Mouse (Mus musculus) heart, embryonic 12.5 days (tissue): ENCODE results near the gene Map3k14. TPM values are rescaled to one million over a fixed set of nuclear protein-coding genes. Genes with fewer than 3 reads are reported as not detected.

Experiments
- ATAC-seq: fragments of 200-750 bp; cut with Nextera tagmentation; 2 replicates; pipeline ENCODE4 v1.8.0; 2017; ENCODE audit warnings: moderate TSS enrichment, moderate library complexity; ENCODE audit not compliant: insufficient number of reproducible peaks, low FRiP score
- H3K27ac ChIP-seq: fragments of 300-500 bp; sonication (generic); 2 replicates; pipeline ENCODE4 v1.5.1; 2016; ENCODE audit warnings: mild to moderate bottlenecking, moderate library complexity; ENCODE audit not compliant: poor library complexity, severe bottlenecking
- H3K27me3 ChIP-seq: fragments of 300-500 bp; sonication (generic); replicated peaks from 2 replicates; pipeline ENCODE4 v1.6.1; 2016; ENCODE audit warnings: mild to moderate bottlenecking, moderate library complexity
- H3K36me3 ChIP-seq: fragments of 300-500 bp; sonication (generic); 2 replicates; pipeline ENCODE4 v1.6.1; 2016; ENCODE audit warnings: mild to moderate bottlenecking, moderate library complexity
- H3K4me1 ChIP-seq: fragments of 300-500 bp; sonication (generic); replicated peaks from 2 replicates; pipeline ENCODE4 v1.6.1; 2016; ENCODE audit warnings: mild to moderate bottlenecking
- H3K4me2 ChIP-seq: fragments of 300-500 bp; sonication (generic); 2 replicates; pipeline ENCODE4 v1.6.1; 2016; ENCODE audit warnings: mild to moderate bottlenecking, moderate library complexity
- H3K4me3 ChIP-seq: fragments of 300-500 bp; sonication (generic); 2 replicates; pipeline ENCODE4 v1.5.1; 2016; ENCODE audit warnings: mild to moderate bottlenecking
- H3K9ac ChIP-seq: fragments of 300-500 bp; sonication (generic); 2 replicates; pipeline ENCODE4 v1.6.1; 2016; ENCODE audit warnings: mild to moderate bottlenecking, moderate library complexity
- H3K9me3 ChIP-seq: fragments of 300-500 bp; sonication (generic); replicated peaks from 2 replicates; pipeline ENCODE4 v1.6.1; 2016; ENCODE audit warnings: mild to moderate bottlenecking, moderate library complexity
- WGBS: fragments of 180-500 bp; shearing (Covaris S2); methylation state at CpG from one replicate; pipeline ENCODE4 v1.1.7; 2016; 5-methylcytosine and 5-hydroxymethylcytosine counted together
- polyA plus RNA-seq: library from polyadenylated mRNA; unstranded; fragments of >200 nt; fragmentation: Nextera tagmentation; extraction: Ambion mirVana; gene quantifications from 2 replicates; pipeline ENCODE4 v1.2.1, GENCODE M21; 2016

Gene Map3k14
- polyA plus RNA-seq, 1 experiment from 2014 or later = 2.0 TPM

DNA sequence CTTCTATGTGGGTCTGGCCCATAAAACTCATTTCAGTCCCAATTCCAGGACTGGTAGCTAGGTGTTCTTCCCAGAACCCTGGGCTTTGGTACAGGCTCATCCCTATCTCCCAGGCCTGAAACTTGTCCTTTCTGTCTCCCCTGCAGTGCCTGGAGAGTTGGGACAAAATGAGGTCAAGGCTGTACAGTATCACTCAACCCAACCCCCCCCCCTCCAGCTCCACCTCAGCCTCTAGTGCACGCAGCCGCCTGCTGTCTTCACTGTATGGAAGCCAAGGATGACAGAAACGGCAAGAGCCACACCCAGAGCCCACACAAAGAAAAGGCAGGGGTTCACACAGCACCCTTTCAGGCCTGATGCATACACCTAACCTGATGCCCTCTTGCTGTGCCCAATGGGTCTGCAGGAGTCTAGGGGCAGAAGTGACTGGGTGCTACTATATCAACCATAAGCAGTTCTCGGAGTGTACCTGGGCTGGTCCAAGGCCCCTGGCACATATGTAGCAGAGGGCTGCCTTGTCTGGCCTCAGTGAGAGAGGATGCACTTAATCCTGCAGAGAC, 20.5 kb downstream of the Map3k14 start:
- Histone ChIP-seq H3K27ac (peak overlapping the region; percentile 61), H3K36me3 (no peaks in the 10 kb centered on the region), H3K9ac (0 out of 2 replicates have a peak overlapping the region, but pooled peaks have one; percentile 15), H3K4me3 (no peak overlapping the region), H3K9me3 (no peaks in the 10 kb centered on the region), H3K4me1 (peaks cover 45% of the 10 kb centered on the region), H3K4me2 (peak overlapping the region; percentile 7; the same call in 1 of the 2 replicates), H3K27me3 (no peaks in the 10 kb centered on the region)
- no peak; the same call in 1 of the 2 replicates for ATAC-seq
- 33% methylated on average over 4 of the region's 4 CpGs for WGBS

DNA sequence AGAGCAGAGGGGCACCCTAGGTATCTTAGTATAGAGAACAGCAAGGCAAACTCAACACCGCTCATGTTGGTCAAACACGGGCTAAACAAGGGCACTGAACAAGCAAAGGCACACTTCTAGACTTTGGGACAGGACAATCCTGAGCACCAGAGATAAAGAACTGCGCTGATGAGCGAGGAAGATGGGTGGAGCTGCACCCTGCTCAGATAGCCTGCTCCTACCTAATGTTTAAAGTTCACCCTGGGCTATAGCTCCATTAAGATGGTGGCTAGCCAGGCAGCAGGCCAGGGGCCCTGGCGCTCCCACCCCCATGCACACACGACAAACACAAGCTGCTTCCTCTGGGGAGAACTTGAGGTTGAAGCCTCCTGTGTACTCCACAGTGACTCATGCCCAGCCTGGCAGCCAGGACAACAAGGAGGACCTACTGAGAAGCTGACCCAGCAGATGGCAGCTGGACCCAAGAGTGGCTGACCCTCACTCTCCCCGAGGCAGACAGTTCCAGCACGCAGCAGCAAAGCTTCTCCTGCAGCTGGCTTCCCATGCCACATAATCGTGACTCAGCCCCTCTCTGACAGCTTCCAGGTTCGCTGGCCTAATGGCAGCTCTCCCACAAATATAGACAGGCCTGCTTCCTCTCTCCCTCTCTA, 21.1 kb downstream of the Map3k14 start:
- Histone ChIP-seq H3K4me1 (peaks cover 46% of the 10 kb centered on the region), H3K9me3 (no peaks in the 10 kb centered on the region), H3K9ac (0 out of 2 replicates have a peak overlapping the region, but pooled peaks have one; percentile 15), H3K36me3 (no peaks in the 10 kb centered on the region), H3K4me2 (peak overlapping the region; percentile 7; the same call in 1 of the 2 replicates), H3K4me3 (no peak overlapping the region), H3K27me3 (no peaks in the 10 kb centered on the region), H3K27ac (peak overlapping the region; percentile 61)
- 59% methylated on average over 10 of the region's 10 CpGs for whole genome bisulfite sequencing
- ATAC-seq = no peak; the same call in 1 of the 2 replicates

- H3K4me3 ChIP-seq = no peak overlapping the region
- no peak overlapping the region for H3K9ac ChIP-seq
- no peak overlapping the region for H3K4me2 ChIP-seq
- WGBS = 80% methylated on average over 4 of the region's 4 CpGs
- H3K27ac ChIP-seq = no peak overlapping the region
- no peaks in the 10 kb centered on the region for H3K27me3 ChIP-seq
- no peaks in the 10 kb centered on the region for H3K9me3 ChIP-seq
- no peak for ATAC-seq
- H3K4me1 ChIP-seq = peaks cover 57% of the 10 kb centered on the region
- no peaks in the 10 kb centered on the region for H3K36me3 ChIP-seq
Measured at GRCm38 (mm10) chr11:103244856-103245255, 22.4 kb downstream of the Map3k14 start.

DNA sequence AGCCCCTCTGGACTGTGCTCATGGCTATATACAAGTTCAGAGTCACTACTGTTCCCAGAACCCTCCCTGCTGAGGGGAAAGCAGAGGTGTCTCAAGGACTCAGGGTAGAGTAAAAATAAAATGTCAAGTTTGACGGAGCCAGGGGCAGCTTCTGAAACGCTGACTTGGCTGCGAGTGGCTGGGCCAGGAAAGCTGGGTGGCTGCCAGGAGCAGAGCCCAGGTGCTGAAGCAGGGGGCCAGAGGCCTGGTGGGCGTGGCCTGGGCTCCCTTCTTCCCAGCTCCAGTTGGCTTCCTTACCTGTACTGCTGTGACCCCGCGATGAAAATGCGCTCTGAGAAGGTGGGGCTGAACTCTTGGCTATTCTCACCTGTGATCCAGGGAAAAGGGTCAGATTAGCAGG, 26.5 kb downstream of the Map3k14 start:
- Histone ChIP-seq H3K27ac (0 out of 2 replicates have a peak overlapping the region, but pooled peaks have one; percentile 14), H3K4me2 (no peak overlapping the region), H3K9me3 (no peaks in the 10 kb centered on the region), H3K4me1 (peaks cover 19% of the 10 kb centered on the region), H3K27me3 (no peaks in the 10 kb centered on the region), H3K9ac (no peak overlapping the region), H3K36me3 (peaks cover 25% of the 10 kb centered on the region), H3K4me3 (no peak overlapping the region)
- 32% methylated on average over 7 of the region's 7 CpGs for WGBS
- no peak for ATAC-seq

GRCm38 (mm10) chr11:103237757-103238156, 29.5 kb downstream of the Map3k14 start:
- peaks cover 13% of the 10 kb centered on the region for H3K4me1 ChIP-seq
- H3K4me3 ChIP-seq = no peak overlapping the region
- no peak overlapping the region for H3K9ac ChIP-seq
- 65% methylated on average over 9 of the region's 9 CpGs for WGBS
- no peak overlapping the region for H3K27ac ChIP-seq
- no peaks in the 10 kb centered on the region for H3K9me3 ChIP-seq
- no peak overlapping the region for H3K4me2 ChIP-seq
- H3K36me3 ChIP-seq = peaks cover 25% of the 10 kb centered on the region
- no peaks in the 10 kb centered on the region for H3K27me3 ChIP-seq
- ATAC-seq = no peak

DNA sequence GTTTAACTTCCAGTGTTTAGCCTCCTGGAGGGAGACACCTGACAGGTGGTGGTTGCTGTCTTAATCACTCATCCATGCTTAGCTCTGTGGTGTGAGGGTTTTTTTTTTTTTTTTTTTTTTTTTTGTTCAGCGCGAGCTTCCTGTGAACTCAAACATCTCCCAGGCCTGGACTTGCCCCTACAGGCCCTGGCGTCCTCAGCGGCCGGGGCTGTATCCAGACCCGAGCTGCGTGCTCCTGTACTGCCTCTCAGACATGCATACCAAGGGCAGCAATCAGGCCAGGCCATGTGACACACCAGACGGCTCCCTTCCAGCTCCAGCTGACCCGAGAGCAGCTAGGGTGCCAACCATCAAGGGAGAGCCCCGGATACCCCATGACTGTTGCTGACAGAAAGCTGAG, 30.4 kb downstream of the Map3k14 start:
- Histone ChIP-seq H3K9me3 (no peaks in the 10 kb centered on the region), H3K27ac (no peak overlapping the region), H3K36me3 (peaks cover 25% of the 10 kb centered on the region), H3K9ac (no peak overlapping the region), H3K27me3 (no peaks in the 10 kb centered on the region), H3K4me1 (peaks cover 13% of the 10 kb centered on the region), H3K4me2 (no peak overlapping the region), H3K4me3 (no peak overlapping the region)
- ATAC-seq = no peak
- 70% methylated on average over 10 of the region's 10 CpGs for WGBS

- no peak for ATAC-seq
- no peaks in the 10 kb centered on the region for H3K27me3 ChIP-seq
- H3K27ac ChIP-seq = no peak overlapping the region
Measured at GRCm38 (mm10) chr11:103236431-103236830, 30.8 kb downstream of the Map3k14 start.

DNA sequence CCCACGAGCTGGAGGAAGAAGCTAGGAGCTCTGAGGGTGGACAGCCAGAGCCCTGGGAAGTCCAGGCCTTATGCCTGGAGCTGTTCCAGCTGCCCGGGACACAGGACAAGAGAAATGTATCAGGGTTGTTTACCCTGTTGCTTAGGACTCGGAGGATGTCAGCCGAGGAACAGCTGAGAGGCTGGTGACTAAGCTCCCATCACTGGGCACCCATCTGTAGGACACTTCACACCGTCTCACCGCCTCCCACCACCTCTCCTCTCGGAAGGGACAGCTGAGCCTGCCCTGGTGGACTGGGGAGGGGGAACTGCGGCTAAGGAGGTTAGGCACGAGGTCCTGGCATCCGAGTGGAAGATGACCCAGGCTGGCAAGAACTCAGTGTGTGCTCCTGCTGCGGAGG, 31.6 kb downstream of the Map3k14 start:
- H3K4me2 ChIP-seq = no peak overlapping the region
- no peak; the same call in 1 of the 2 replicates for ATAC-seq
- H3K9me3 ChIP-seq = no peaks in the 10 kb centered on the region
- H3K27ac ChIP-seq = no peak overlapping the region
- no peaks in the 10 kb centered on the region for H3K27me3 ChIP-seq
- peaks cover 7% of the 10 kb centered on the region for H3K4me1 ChIP-seq
- H3K9ac ChIP-seq = 0 out of 2 replicates have a peak overlapping the region, but pooled peaks have one; percentile 16
- H3K4me3 ChIP-seq = no peak overlapping the region
- peaks cover 28% of the 10 kb centered on the region for H3K36me3 ChIP-seq
- 50% methylated on average over 11 of the region's 11 CpGs for WGBS

More at GRCm38 (mm10) chr11:103236431-103236830, 30.8 kb downstream of the Map3k14 start:
- H3K4me1 ChIP-seq = peaks cover 13% of the 10 kb centered on the region
- WGBS = 79% methylated on average over 6 of the region's 6 CpGs
- H3K4me3 ChIP-seq = no peak overlapping the region
- H3K4me2 ChIP-seq = no peak overlapping the region
- no peak overlapping the region for H3K9ac ChIP-seq
- peaks cover 25% of the 10 kb centered on the region for H3K36me3 ChIP-seq
- H3K9me3 ChIP-seq = no peaks in the 10 kb centered on the region

- no peak overlapping the region for H3K9ac ChIP-seq
- no peak overlapping the region for H3K4me3 ChIP-seq
- 83% methylated on average over 1 of the region's 1 CpGs for WGBS
- no peaks in the 10 kb centered on the region; the same call in 1 of the 2 replicates for H3K9me3 ChIP-seq
- no peak overlapping the region for H3K4me2 ChIP-seq
- H3K4me1 ChIP-seq = no peaks in the 10 kb centered on the region
- ATAC-seq = no peak
- H3K27me3 ChIP-seq = no peaks in the 10 kb centered on the region
- H3K36me3 ChIP-seq = peaks cover 39% of the 10 kb centered on the region
- no peak overlapping the region for H3K27ac ChIP-seq
Measured at GRCm38 (mm10) chr11:103234447-103234846, 32.8 kb downstream of the Map3k14 start.

- no peak overlapping the region for H3K4me2 ChIP-seq
- no peak overlapping the region for H3K9ac ChIP-seq
- no peaks in the 10 kb centered on the region for H3K4me1 ChIP-seq
- peaks cover 33% of the 10 kb centered on the region for H3K36me3 ChIP-seq
- no peak overlapping the region for H3K4me3 ChIP-seq
- WGBS = 30% methylated on average over 7 of the region's 7 CpGs
- ATAC-seq = no peak
- H3K27me3 ChIP-seq = no peaks in the 10 kb centered on the region
- H3K27ac ChIP-seq = no peak overlapping the region
- H3K9me3 ChIP-seq = no peaks in the 10 kb centered on the region; the same call in 1 of the 2 replicates
Measured at GRCm38 (mm10) chr11:103232966-103233365, 34.3 kb downstream of the Map3k14 start.

- H3K4me2 ChIP-seq = no peak overlapping the region
- 85% methylated on average over 7 of the region's 7 CpGs for WGBS
- H3K4me3 ChIP-seq = no peak overlapping the region
- H3K27ac ChIP-seq = no peak overlapping the region
- no peak for ATAC-seq
- H3K27me3 ChIP-seq = no peaks in the 10 kb centered on the region
- H3K4me1 ChIP-seq = no peaks in the 10 kb centered on the region
- H3K9me3 ChIP-seq = no peaks in the 10 kb centered on the region; the same call in 1 of the 2 replicates
- no peak overlapping the region for H3K9ac ChIP-seq
- H3K36me3 ChIP-seq = peaks cover 40% of the 10 kb centered on the region
Measured at GRCm38 (mm10) chr11:103231367-103231766, 35.9 kb downstream of the Map3k14 start.
